ENCODE assay signal across 8 mouse cellular contexts in genomic region chr4:141536291-141537225, GRCm38 (mm10). TPM values are rescaled to one million over a fixed set of nuclear protein-coding genes. Genes with fewer than 3 reads are reported as not detected.
DNase-seq lines count a peak whose midpoint lies in the region; ATAC-seq and TF ChIP-seq lines count a peak whose summit lies in the region.

No protein-coding gene starts in this region.

- H3K4me2 ChIP-seq in limb, embryonic 14.5 days (replicated peaks; ENCODE audit: low read depth, low read length, severe bottlenecking) = peak overlapping the region; percentile 86
- peak overlapping the region; percentile 79 for H3K4me2 ChIP-seq in midbrain, embryonic 16.5 days (ENCODE audit: low read length)

- peak overlapping the region; percentile 89 for H3K9ac ChIP-seq in limb, embryonic 14.5 days (ENCODE audit: low read depth, low read length, severe bottlenecking)
- H3K9ac ChIP-seq in midbrain, embryonic 16.5 days (ENCODE audit: low read depth, low read length) = peak overlapping the region; percentile 92

- ATAC-seq in limb, embryonic 14.5 days (ENCODE audit: low FRiP score, low read depth) = peak; percentile 28
- ATAC-seq in midbrain, embryonic 16.5 days = peak; percentile 52

- peak overlapping the region; percentile 96 for H3K27ac ChIP-seq in embryonic facial prominence, embryonic 10.5 days (replicated peaks)
- H3K27ac ChIP-seq in limb, embryonic 14.5 days (replicated peaks; ENCODE audit: low read depth, low read length) = peak overlapping the region; percentile 97
- H3K27ac ChIP-seq in midbrain, embryonic 16.5 days (ENCODE audit: low read length) = peak overlapping the region; percentile 95

- peak overlapping the region; percentile 97 for H3K4me3 ChIP-seq in embryonic facial prominence, embryonic 10.5 days
- peak overlapping the region; percentile 93 for H3K4me3 ChIP-seq in limb, embryonic 14.5 days (replicated peaks; ENCODE audit: low read length)
- peak overlapping the region; percentile 96 for H3K4me3 ChIP-seq in midbrain, embryonic 16.5 days (ENCODE audit: low read depth, low read length)

- TF ChIP-seq POLR2A in limb, embryonic 14.5 days (IDR thresholded peaks at IDR 0.05; ENCODE audit: borderline replicate concordance, extremely low read depth, insufficient read depth, insufficient read length) = 0 out of 2 replicates have a peak, but pooled peaks have one; percentile 29

- peaks cover 48% of the 10 kb centered on the region for H3K4me1 ChIP-seq in embryonic facial prominence, embryonic 10.5 days
- H3K4me1 ChIP-seq in limb, embryonic 14.5 days (ENCODE audit: control insufficient read depth, insufficient read depth, low read length) = peaks cover 10% of the 10 kb centered on the region; the same call in 1 of the 2 replicates
- H3K4me1 ChIP-seq in midbrain, embryonic 16.5 days (ENCODE audit: control insufficient read depth, insufficient read depth, low read length) = peaks cover 35% of the 10 kb centered on the region

- no peaks in the 10 kb centered on the region for H3K9me3 ChIP-seq in embryonic facial prominence, embryonic 10.5 days
- no peaks in the 10 kb centered on the region for H3K9me3 ChIP-seq in limb, embryonic 14.5 days (ENCODE audit: control insufficient read depth, low read length)
- no peaks in the 10 kb centered on the region for H3K9me3 ChIP-seq in midbrain, embryonic 16.5 days (replicated peaks; ENCODE audit: control insufficient read depth, low read length, poor library complexity, severe bottlenecking)

- DNase-seq in 3134 (ENCODE audit: extremely low read depth, insufficient read length, low spot score) = peak; percentile 78
- DNase-seq in adrenal gland, postnatal 14 days = peak; percentile 86
- DNase-seq in embryonic facial prominence, embryonic 10.5 days (ENCODE audit: low spot score) = peak; percentile 85
- DNase-seq in heart, adult 18-20 months = peak; percentile 54 to 76
- peak; percentile 64 to 69 for DNase-seq in kidney, adult 8-10 months
- peak; percentile 41 for DNase-seq in limb, embryonic 14.5 days (ENCODE audit: low spot score)
- peak; percentile 54 to 81 for DNase-seq in spleen, postnatal 4 days (ENCODE audit: low spot score in 2 of 2)

- no peaks in the 10 kb centered on the region for H3K27me3 ChIP-seq in embryonic facial prominence, embryonic 10.5 days (replicated peaks; ENCODE audit: low read depth, poor library complexity, severe bottlenecking)
- H3K27me3 ChIP-seq in limb, embryonic 14.5 days (ENCODE audit: control insufficient read depth, insufficient read depth, low read length) = no peaks in the 10 kb centered on the region
- H3K27me3 ChIP-seq in midbrain, embryonic 16.5 days (ENCODE audit: control insufficient read depth, insufficient read depth, low read depth, low read length) = no peaks in the 10 kb centered on the region

- under 1% methylated on average over 61 of the region's 61 CpGs for WGBS in embryonic facial prominence, embryonic 10.5 days
- WGBS in limb, embryonic 14.5 days = under 1% methylated on average over 60 of the region's 61 CpGs
- WGBS in midbrain, embryonic 16.5 days = under 1% methylated on average over 61 of the region's 61 CpGs

- no peaks in the 10 kb centered on the region for H3K36me3 ChIP-seq in embryonic facial prominence, embryonic 10.5 days (replicated peaks)
- H3K36me3 ChIP-seq in limb, embryonic 14.5 days (ENCODE audit: control insufficient read depth, insufficient read depth, low read length) = no peaks in the 10 kb centered on the region
- H3K36me3 ChIP-seq in midbrain, embryonic 16.5 days (ENCODE audit: control insufficient read depth, insufficient read depth, low read length) = no peaks in the 10 kb centered on the region

RNA-seq across cellular contexts. Expression of gene Spen, which starts 1.8 kb away (rescaled TPM):
- 50.2 and 60.0 TPM in 2 replicates for total RNA-seq in adrenal gland, postnatal 14 days (2021)
- 9.6 and 12.1 TPM in 2 replicates for polyA plus RNA-seq in embryonic facial prominence, embryonic 10.5 days (2016; fragmentation: Nextera tagmentation; extraction: Ambion mirVana)
- total RNA-seq in heart, adult 18-20 months (2021) = 10 to 100 TPM; 27.0 to 28.6 TPM
- polyA plus RNA-seq in limb, embryonic 14.5 days (2012; rRNA removed) = 15.9 and 16.2 TPM in 2 replicates
- polyA plus RNA-seq in limb, embryonic 14.5 days (2014; fragmentation: Nextera tagmentation; extraction: Ambion mirVana) = 12.2 and 13.1 TPM in 2 replicates
- 13.6 and 19.2 TPM in 2 replicates for polyA plus RNA-seq in midbrain, embryonic 16.5 days (2015; fragmentation: Nextera tagmentation; extraction: Ambion mirVana)

Comparison
In these comparisons a context has a peak if more than half of its experiments do, and no peak if none do; other contexts are left out.
1. Peak in every context shown above with its lines: DNase-seq, ATAC-seq, H3K4me3 ChIP-seq and H3K27ac ChIP-seq.